Mouse (Mus musculus) testis, postnatal 14 days (tissue): Measurements from ENCODE around the gene Gm20390.
A peak's percentile ranks its signal among the peaks of the same experiment; 100 is the strongest.
"Not testable (repeated sequence)": the region's sequence is repeated elsewhere in the genome, so short reads cannot be mapped to it uniquely, and the experiment has no call there.

ENCODE experiments used
- DNase-seq: peaks from one replicate; pipeline ENCODE4 v3.0.0; 2021; ENCODE audit warnings: low spot score

Gm20390 gene

DNA sequence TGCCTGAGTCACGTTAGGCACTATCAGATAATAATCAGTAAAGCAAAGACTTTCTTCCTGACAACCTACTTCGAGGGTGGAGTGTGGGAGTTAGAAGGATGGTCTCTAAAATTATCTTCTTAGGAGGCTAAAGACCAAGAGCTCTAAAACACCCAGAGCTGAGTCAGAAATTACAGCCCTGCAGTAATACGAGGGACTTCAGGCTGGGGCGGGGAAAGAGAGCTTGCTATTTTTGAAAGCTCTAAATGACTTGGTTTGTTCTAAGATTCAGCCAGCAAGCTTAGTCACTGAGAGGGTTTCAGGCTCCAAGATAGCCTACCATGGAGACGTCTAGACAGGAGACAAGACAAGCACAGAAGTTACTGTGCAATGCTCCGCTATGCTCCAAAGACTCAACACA, 2.7 kb downstream of the Gm20390 start:
- no peak for DNase-seq

DNA sequence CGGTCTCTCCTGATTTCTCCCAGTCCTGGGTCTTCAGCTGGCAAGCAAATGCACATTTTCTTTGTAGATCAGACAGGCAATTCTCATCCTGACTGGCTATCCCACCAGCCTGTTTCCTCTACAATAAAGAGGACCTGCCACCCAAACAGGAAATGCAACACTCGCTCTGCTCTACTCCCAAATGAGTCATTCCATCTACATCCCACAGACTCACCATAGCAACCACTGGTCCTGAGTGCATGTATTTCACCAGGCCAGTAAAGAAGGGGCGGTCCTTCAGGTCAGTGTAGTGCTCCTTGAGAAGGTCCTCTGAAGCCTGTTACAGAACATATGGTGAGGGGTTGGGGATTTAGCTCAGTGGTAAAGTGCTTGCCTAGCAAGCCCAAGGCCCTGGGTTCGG, 5.1 kb downstream of the Gm20390 start:
- DNase-seq, result no peak

DNA sequence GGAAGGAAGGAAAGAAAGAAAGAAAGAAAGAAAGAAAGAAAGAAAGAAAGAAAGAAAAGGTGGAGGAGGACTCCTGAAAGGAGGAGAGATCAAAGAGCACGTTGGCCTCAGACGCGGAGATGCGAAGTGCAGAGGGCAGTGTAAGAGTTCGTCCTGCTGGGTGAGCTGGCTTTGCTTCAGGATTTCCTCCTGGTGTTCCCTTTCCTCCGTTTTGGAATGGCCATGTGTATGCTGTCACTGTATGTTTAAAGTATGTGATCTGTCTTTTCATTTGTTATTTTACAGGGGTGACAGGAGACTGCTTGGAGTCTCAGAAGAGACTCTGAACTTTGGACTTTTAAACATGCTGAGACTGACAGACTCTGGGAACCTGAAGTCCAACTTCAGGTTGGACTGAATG, 6.6 kb downstream of the Gm20390 start:
- no peak for DNase-seq

DNA sequence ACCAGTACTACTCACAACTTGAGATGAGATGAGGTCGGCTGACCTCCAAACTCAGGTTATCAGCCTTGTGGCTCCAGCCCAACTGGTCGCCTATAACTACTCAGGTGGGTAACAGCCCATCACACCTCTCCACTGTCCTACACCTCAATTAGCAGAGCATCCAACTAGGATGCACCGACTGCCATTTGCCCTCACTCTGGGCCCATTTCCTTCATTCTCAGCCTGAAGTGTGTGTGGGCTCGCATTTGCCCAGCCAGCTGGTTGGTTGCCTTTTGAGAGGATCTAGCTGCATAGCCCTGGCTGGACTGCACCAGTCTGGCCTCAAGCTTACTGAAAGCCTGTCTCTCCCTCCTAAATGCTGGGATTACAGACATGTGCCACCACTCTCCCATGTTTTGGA, 10.3 kb downstream of the Gm20390 start:
- DNase-seq, result no peak

DNA sequence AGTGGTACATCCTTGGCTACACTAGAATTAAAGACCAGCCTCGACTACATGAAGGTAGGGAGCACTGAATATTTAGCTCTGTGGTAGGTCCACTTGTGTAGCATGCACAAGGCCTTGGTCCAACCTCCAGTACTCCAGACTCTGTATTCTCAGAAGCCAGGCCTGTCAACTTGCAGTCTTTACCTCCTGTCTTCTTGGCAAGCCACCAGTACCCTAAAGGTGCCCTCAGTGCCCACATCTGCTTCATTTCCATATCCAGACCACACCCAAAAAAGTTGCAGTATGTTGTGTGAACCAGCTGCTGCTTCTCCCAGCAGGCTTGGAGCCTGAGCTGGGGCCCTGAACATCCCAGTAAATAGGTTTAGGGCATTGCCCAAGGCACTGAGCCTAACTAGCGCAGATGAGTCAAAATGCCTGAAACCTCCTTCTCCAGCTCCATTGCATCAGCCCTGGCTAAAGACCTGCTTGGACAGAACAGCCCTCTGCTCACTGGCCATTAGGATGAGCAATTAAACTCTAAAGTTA, 11.0 kb downstream of the Gm20390 start:
- no peak for DNase-seq

DNA sequence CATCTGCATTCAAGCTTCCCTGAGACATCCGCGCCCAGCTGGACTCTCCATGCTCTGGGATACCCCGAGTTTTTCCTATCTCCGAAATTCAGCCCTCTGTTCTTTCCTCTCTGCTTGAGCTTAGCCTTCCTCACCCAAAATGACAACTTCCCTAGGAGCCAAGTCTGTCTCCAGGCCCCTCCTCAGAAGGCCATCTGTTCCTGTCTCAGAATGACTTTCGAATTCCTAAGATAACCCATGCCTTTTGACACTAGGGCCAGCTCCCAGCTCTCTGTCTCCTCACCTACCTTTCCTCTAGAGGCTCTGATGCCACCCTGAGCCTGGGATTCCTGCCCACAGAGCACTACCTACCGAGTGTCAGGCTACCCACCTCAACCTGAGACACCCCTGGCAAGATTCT, 11.9 kb downstream of the Gm20390 start, which contains the start of gene Nme2:
Gene Nme2, minus strand, starts transcription at position 101 of the 400 bp plus-strand sequence.
- no peak for DNase-seq

DNA sequence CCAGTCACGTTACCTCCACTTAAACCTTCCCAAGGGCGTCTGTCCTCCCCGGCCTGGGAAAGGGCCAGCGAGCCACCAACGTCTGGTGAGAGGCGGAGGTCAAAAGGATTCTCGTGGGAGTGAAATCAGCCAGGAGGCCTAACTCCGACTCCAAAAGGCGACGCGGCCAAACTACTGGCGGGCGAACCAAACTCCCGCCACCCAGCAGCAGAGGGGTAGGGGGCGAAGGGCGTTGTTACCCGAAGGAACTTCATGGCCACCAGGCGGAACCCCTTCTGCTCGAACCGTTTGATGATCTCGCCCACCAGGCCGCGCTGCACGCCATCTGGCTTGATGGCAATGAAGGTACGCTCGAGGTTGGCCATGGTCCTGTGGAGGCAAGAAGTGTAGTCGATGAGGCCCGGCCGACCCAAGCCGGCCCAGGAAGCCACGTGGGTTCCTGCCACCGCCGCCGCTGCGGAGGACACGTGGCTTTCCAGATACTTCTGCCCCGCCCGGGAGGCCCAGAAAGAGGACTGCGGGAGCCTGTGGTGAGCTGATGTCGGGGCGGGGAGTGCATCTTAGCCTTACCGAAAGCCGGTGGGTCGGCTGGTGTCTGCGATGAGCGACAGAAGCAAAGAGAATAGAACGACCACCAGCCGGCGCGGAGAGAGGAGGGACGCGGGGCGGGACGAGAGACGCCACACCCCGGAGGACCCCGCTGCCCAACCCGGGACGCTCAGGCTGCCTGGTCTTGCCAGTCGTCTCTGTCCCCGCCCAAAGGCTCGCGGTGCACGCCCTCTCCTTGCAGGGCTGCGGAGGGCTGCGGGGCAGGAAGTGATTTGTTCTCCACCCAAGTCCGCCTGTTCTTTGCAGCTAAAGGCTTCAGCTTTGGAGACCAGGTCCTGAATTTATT, 12.6 kb downstream of the Gm20390 start:
- peak; percentile 91 for DNase-seq

DNA sequence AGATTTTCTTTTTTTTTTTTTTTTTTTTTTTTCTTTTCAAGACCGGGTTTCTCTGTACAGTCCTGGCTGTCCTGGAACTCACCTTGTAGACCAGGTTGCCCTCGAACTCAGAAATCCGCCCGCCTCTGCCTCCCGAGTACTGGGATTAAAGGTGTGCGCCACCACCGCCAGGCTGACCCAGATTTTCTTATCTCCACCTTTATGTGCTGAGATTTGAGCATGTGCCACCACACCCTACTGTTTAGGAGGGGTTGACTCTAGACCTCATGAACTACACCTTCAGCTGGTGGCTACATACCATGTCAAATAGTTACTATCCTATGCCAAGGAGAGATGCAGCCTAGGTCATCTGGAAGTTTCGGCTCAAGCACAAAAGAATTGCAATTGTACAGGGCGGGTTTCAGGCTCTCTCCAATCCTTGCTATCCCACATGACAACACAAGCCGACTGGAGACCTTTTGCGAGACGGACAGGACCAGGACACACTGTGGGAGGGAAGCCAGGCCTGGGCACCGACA, 13.3 kb downstream of the Gm20390 start:
- no peak for DNase-seq

DNA sequence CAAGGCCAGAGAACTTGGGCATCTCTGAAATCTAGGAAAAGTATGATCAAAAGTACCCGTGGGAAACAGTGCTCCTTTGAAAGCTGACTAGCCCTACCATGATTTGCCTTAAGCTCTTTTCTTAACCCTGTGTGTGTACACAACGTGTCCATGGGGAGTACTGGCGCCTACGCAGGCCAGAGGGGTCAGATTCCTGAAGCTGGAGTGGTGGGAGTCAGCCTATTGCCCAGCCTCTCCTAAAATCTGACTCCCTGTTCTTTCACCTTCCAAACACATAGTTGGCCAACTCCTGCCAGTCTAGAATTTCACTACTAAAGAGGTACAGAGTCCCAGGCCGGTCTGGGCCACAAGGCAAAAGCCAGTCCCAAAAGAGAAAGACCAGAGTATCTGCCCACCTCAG, 15.7 kb downstream of the Gm20390 start:
- no peak for DNase-seq

DNA sequence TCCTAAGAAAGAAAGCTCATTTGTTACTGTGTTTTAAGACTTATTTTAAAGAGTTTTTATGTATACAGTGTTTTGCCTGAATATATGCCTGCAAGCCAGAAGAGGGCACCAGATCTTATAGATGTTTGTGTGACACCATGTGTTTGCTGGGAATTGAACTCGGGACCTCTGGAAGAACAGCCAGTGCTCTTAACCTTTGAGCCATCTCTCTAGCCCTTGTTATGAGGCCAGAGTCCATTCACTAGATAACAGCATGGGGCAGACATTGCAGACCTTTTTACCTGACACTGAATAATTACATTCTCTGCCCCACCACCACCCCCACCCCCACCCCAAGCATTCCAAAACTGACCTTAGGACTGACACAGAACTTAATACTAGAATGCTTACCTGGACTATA, 18.0 kb downstream of the Gm20390 start:
- no peak for DNase-seq

DNA sequence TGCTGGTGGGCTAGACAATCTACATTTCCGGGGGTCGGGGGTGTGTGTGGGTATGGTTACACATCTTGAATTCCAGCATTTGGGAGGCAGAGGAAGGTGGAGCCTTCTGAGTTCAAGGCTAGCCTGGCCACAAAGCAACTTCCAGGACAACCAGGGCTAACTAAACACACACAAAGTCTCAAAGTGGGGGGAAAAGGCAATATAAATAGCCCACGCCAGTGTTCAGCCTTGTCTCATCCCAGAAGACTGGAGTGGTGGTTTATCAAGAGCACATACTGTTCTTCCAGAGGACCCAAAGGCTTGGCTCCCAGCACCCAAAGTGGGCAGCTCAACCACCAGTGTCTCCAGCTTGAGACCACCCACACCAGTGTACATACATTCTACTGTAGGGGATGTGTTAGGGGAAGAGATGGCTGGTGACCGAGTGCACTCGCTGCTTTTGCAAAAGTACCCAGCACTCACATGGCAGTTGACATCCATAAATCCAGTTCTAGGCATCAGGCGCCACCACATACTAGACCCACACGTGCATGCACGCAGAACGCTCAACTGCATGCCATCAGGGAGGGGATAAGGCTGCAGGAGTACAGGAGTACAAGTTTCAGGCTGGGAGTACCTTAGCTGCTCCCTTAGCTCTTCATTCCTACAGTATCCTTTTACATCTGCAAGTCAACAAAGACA, 19.1 kb downstream of the Gm20390 start:
- DNase-seq, result no peak

DNA sequence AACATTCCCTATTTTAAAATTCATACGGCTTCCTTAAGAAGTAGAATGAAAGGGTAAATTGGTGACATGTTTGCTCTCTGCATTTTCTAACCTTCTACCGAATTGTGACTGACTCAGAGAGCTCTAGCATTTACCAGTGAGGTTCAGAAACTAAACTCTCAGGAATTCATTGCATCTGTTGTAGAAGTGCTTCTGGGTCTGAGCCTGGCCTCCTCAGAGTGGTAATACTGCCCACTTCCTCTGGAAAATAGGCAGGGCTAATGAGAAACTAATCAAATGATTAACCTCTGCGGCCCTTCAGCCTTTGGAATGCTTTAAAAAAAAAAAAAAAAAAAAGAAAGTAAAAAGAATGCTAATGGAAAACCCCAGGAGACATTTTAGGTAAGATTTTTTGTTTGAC, 23.1 kb downstream of the Gm20390 start:
- DNase-seq, result no peak

DNA sequence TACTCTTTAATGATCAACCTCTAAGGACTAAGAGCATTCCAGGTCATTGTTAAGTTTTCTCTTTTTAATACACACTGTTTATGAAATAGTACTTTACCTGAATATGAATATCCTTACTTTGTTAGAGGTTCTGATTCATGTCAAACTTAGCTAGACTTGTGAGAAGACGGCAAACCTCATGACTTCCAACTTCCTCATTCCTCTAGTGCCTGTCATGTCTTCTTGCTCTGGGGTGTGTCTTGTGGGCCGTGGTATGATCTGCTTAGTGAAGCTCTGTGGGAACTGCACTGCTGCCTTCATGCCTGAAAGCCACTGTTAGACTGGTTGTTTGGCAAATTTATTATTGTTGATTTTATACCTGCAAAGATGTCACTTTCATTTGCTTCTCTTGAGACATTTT, 27.2 kb downstream of the Gm20390 start:
- no peak for DNase-seq

DNA sequence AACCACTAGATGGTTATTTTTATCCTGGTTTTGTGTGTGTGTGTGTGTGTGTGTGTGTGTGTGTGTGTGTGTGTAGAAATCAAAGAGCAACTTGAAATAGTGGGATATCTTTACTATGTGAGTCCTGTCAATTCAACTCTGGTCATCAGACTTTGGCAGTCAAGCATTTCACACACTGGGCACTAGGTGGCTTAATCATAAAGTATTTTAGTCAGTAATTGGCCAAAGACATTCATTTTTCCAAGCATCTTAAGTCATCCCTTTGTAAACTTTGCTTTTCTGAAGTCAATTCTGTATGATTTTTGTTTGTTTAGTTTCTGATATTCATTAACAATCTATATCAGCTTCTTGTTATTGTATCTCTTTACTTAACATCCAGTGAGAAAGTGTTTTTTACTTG, 39.0 kb downstream of the Gm20390 start:
- no peak for DNase-seq

DNA sequence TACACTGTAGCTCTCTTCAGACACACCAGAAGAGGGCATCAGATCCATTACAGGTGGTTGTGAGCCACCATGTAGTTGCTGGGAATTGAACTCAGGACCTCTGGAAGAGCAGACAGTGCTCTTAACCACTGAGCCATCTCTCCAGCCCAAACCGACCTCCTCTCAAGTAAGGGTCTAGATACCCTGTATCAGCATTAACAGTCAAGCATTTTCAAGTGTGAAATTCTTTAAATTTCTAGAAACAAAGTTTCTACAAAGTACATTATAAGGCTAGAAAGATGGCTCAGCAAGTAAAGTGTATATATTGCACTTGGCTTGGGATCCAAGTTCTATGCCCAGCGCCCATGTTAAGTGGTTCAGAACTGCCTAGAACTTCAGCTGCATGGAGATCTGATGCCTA, 53.1 kb downstream of the Gm20390 start:
- DNase-seq, result not testable (repeated sequence)

DNA sequence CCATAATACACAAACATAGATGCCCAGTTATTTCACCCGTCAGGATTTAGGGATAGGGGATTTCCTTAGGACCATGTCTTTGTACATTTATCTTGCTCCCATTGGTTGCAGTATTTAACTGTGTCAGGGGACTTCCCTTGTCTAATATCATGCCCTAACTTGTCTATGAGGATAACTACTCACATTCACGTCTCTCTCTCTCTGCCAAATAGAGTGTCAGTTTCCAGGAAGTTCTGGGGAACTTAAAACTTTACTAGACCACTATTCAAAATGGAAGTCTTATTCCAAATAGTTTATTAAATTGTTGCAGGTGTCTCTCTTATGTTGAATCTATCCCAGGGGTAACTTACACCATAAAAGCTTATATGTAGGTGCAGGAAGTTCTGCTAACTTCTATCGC, 56.5 kb downstream of the Gm20390 start:
- DNase-seq, result no peak

DNA sequence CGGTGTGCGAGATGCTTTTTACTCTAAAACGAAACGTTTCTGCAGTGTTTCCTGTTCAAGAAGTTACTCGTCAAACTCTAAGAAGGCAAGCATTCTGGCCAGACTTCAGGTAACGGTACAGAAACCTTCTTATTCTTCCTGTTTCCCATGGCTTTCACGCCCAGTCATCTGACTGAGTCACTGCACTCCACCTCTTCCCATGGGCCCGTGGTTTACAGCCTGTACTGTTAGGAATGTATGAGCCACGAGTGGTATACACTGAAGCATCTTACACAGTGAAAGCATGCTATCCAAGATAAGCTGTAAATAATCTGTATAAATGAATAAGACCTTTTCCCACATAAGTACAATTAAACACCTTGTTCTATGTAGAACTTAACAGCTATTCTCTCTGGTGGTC, 59.3 kb downstream of the Gm20390 start:
- DNase-seq, result no peak

DNA sequence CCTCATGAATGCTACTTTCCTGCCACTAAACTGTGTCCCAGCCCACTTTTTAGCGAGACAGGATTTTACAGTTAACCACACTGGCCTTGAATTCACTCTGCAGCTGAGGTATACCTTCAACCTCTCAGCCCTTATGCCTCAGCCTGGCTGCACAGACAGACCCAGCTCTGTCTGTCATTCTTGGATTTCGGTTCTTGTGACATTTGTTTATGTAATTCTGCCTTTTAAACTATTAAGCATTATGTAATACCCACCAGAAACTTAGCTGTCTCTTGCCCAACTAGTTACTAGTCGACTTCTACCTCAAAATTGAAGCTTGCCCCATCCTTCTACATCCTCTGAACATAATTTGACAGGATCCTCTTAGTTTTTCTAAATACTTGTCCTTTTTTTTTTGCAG, 60.3 kb downstream of the Gm20390 start:
- DNase-seq, result no peak

DNA sequence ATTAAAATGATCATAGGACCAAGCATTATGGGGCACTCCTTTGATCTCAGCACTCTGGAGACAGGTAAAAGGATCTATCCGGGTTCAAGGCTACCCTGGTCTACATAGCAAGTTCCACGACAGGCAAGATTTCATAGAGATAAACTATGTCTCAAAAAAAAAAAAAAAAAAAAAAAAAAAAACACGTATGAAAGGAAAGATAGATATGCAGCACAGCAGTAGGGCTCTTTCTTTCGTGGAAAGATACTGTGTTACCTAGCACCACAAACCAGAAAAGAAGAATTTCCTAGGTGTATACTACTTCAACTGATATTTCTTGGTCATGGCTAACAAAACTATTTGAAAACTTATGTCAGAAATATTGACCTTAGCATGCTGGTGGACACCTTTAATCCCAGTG, 61.3 kb downstream of the Gm20390 start:
- no peak for DNase-seq
